Mouse (Mus musculus) bone marrow, adult 2 months (tissue): ENCODE results near the gene Fgfr2.

Experiments used
- CTCF ChIP-seq: fragments of 200-500 bp; IDR thresholded peaks from 2 replicates; pipeline ENCODE4 v1.5.1; 2011; ENCODE audit warnings: low read length, control low read depth; ENCODE audit not compliant: control insufficient read depth, insufficient read depth
- POLR2A ChIP-seq: fragments of 200-500 bp; IDR thresholded peaks from 2 replicates; pipeline ENCODE4 v1.6.1; 2011; ENCODE audit warnings: low read depth, mild to moderate bottlenecking, control low read depth, low read length, borderline replicate concordance; ENCODE audit not compliant: control insufficient read depth

DNA sequence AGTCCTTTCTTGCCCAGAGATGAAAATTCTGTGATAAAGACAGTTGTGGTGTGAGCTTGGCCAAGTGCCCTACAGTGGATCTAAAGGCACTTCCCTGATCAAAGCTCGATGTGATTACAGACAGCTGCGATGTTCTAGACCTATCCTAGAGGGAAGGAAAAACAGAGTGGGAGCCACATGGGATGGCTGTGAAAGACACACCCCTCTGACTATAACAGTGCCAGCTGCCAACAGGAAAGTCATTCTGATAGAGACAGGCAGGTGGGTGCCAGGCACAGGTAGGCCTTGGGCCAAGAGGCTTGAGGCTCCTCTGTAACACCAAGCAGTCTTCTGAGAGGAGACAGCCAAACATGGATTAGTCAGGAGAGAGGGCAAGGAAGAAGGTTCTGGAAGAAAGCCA lies 2104.0 kb downstream of the Fgfr2 start:
- TF ChIP-seq POLR2A (no peak), CTCF (no peak)
